Mouse (Mus musculus) forebrain, postnatal 0 days (tissue): Measurements from ENCODE around the gene Arid1b. TPM values are rescaled to one million over a fixed set of nuclear protein-coding genes. Genes with fewer than 3 reads are reported as not detected.

Experiments
- ATAC-seq: fragments of 200-750 bp; cut with Nextera tagmentation; 2 replicates; pipeline ENCODE4 v1.8.0; 2017; ENCODE audit warnings: mild to moderate bottlenecking, moderate library complexity
- DNase-seq: peaks from one replicate; pipeline ENCODE4 v3.0.0-alpha.2; 2015
- H3K27ac ChIP-seq: fragments of 300-500 bp; sonication (generic); 2 replicates; pipeline ENCODE4 v1.5.1; 2014; ENCODE audit warnings: low read depth, mild to moderate bottlenecking, antibody characterized with exemption, low read length, moderate library complexity, mixed read lengths
- H3K27me3 ChIP-seq: fragments of 300-500 bp; sonication (generic); 2 replicates; pipeline ENCODE4 v1.6.1; 2014; ENCODE audit warnings: mild to moderate bottlenecking, low read length, mixed read lengths; ENCODE audit not compliant: insufficient read depth
- H3K36me3 ChIP-seq: fragments of 300-500 bp; sonication (generic); 2 replicates; pipeline ENCODE4 v1.6.1; 2014; ENCODE audit warnings: mild to moderate bottlenecking, moderate library complexity; ENCODE audit not compliant: insufficient read depth
- H3K4me1 ChIP-seq: fragments of 300-500 bp; sonication (generic); 2 replicates; pipeline ENCODE4 v1.6.1; 2014; ENCODE audit warnings: antibody characterized with exemption; ENCODE audit not compliant: insufficient read depth
- H3K4me2 ChIP-seq: fragments of 300-500 bp; sonication (generic); 2 replicates; pipeline ENCODE4 v1.6.1; 2014; ENCODE audit warnings: low read depth, mild to moderate bottlenecking, moderate library complexity
- H3K4me3 ChIP-seq: fragments of 300-500 bp; sonication (generic); 2 replicates; pipeline ENCODE4 v1.5.1; 2014; ENCODE audit warnings: low read depth, low read length, mixed read lengths
- H3K9ac ChIP-seq: fragments of 300-500 bp; sonication (generic); 2 replicates; pipeline ENCODE4 v1.6.1; 2014; ENCODE audit warnings: mild to moderate bottlenecking
- H3K9me3 ChIP-seq: fragments of 300-500 bp; sonication (generic); 2 replicates; pipeline ENCODE4 v1.6.1; 2016; ENCODE audit warnings: low read length
- CTCF ChIP-seq: sonication (generic); IDR thresholded peaks from 2 replicates; pipeline ENCODE4 v1.5.1; 2016; ENCODE audit warnings: antibody characterized with exemption, control low read depth, low read depth
- WGBS: fragments of 180-500 bp; shearing (Covaris S2); extraction: QIAGEN DNeasy Blood & Tissue Kit; methylation state at CpG from one replicate; pipeline ENCODE4 v1.1.7; 2014; 5-methylcytosine and 5-hydroxymethylcytosine counted together
- polyA plus RNA-seq: library from polyadenylated mRNA; unstranded; fragments of >200 nt; fragmentation: Nextera tagmentation; extraction: Ambion mirVana; gene quantifications from 2 replicates; pipeline ENCODE4 v1.2.1, GENCODE M21; 2015
- total RNA-seq: library from RNA; depleted of rRNA; stranded (reverse); fragments of >200 nt; gene quantifications from 2 replicates; pipeline ENCODE4 v1.2.3, GENCODE M21; 2014

Gene Arid1b
- total and polyA plus RNA-seq, 2 experiments from 2014 or later: 10.5 to 51.6 TPM

GRCm38 (mm10) chr17:5284783-5285182, 290.7 kb downstream of the Arid1b start:
- no peaks in the 10 kb centered on the region for H3K27me3 ChIP-seq
- H3K27ac ChIP-seq: no peak overlapping the region
- peak; percentile 69 for DNase-seq
- 34% methylated on average over 10 of the region's 10 CpGs for WGBS
- H3K36me3 ChIP-seq: 0 out of 2 replicates have a peak, but pooled peaks cover 3% of the 10 kb centered on the region
- H3K4me1 ChIP-seq: peaks cover 16% of the 10 kb centered on the region
- no peak for TF ChIP-seq CTCF
- ATAC-seq: peak; percentile 54
- H3K4me2 ChIP-seq: no peak overlapping the region
- H3K9ac ChIP-seq: no peak overlapping the region
- H3K9me3 ChIP-seq: no peaks in the 10 kb centered on the region
- H3K4me3 ChIP-seq: no peak overlapping the region

DNA sequence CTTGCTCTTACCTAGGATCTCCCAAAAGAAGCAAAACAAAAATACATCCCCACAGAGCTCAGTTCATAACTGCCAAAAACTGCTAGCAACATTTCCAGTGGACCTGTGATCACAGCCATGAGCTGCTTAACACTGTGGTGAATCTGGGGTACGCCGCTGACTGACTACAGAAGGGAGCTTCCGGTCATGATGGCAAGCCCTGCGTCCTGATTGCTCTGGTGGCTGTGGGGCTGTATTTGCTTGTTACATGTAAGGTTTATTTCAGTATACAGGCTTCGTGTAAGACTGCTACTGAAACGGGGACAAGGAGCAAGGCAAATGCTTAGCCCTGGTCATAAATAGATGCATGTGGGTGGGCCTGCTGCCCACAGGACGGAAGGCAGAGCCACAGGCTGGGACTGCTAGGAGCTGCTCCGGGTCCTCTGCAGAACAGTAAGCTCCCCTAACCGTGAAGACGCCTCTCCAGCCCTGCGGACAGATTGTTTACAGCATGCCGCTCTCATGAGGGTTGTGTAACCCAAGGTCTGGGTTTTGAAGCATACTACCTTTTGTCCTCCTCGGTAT, 291.8 kb downstream of the Arid1b start:
- Histone ChIP-seq H3K9me3 (no peaks in the 10 kb centered on the region), H3K9ac (0 out of 2 replicates have a peak overlapping the region, but pooled peaks have one; percentile 19), H3K36me3 (peaks cover 2% of the 10 kb centered on the region), H3K4me1 (peaks cover 16% of the 10 kb centered on the region), H3K27me3 (no peaks in the 10 kb centered on the region), H3K4me3 (no peak overlapping the region), H3K4me2 (no peak overlapping the region), H3K27ac (peak overlapping the region; percentile 25)
- no peak for TF ChIP-seq CTCF
- WGBS: 34% methylated on average over 13 of the region's 13 CpGs
- no peak for DNase-seq
- peak; percentile 51 for ATAC-seq

DNA sequence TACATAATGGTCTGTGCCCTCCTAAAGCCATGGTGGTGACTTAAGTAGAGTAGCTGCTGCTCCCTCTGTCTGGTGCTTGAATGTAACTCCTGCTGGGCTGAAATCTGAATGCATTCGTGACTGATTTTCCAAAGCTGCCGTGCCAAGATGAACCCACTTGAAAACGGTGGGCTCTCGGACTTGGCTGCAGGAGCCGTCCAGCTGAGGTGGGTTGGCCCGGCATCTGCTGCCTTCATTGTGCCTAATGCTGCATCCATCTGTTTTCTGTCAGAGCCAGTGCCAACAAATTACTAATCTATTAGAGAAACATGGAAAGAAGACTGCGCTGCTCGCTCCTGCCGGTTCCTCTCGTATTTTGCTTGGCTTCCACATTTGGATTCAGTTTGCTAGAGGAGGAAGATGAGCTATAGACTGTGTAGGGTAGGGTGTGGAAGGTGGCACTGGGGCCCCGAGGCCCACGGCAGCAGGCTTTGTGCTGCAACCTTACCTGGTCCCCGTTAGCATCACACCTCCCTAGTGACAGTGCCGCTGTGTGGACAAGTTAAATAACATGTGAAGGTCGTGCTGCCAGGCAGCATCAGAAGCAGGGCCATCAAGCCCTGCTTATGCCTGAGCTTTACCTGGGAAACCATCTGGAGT, 292.6 kb downstream of the Arid1b start:
- Histone ChIP-seq H3K9ac (no peak overlapping the region), H3K4me1 (peaks cover 16% of the 10 kb centered on the region), H3K4me2 (0 out of 2 replicates have a peak overlapping the region, but pooled peaks have one; percentile 2), H3K4me3 (no peak overlapping the region), H3K27ac (peak overlapping the region; percentile 42), H3K36me3 (peaks cover 9% of the 10 kb centered on the region), H3K27me3 (no peaks in the 10 kb centered on the region), H3K9me3 (no peaks in the 10 kb centered on the region)
- DNase-seq (peak; percentile 79), ATAC-seq (peak; percentile 65)
- WGBS: 22% methylated on average over 15 of the region's 15 CpGs
- TF ChIP-seq CTCF: 0 out of 2 replicates have a peak, but pooled peaks have one; percentile 13

DNA sequence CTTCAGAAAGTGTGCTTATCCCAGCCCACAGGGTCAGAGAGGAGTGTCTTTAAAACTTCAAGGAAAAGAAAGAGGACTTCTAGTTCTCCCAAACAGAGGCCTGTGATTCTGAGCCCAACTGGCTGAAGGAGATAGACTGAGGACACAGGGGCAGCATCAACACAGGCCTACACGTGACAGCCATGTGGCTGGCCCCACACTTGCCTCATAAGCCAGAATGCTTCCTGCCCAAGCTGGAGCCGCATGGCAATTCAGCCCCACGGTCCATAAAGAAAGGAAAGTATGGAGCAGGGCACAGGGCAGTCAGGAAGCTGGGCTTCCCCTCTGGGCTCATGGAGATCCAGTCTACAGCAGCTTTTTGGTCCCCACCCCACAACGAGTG, 293.1 kb downstream of the Arid1b start:
- H3K36me3 ChIP-seq: peaks cover 9% of the 10 kb centered on the region
- H3K27me3 ChIP-seq: no peaks in the 10 kb centered on the region
- DNase-seq (no peak), ATAC-seq (no peak)
- WGBS: 30% methylated on average over 4 of the region's 4 CpGs
- H3K4me2 ChIP-seq: no peak overlapping the region
- H3K4me3 ChIP-seq: no peak overlapping the region
- peaks cover 16% of the 10 kb centered on the region for H3K4me1 ChIP-seq
- TF ChIP-seq CTCF: no peak
- peak overlapping the region; percentile 22; the same call in 1 of the 2 replicates for H3K9ac ChIP-seq
- peak overlapping the region; percentile 42; the same call in 1 of the 2 replicates for H3K27ac ChIP-seq
- no peaks in the 10 kb centered on the region for H3K9me3 ChIP-seq

DNA sequence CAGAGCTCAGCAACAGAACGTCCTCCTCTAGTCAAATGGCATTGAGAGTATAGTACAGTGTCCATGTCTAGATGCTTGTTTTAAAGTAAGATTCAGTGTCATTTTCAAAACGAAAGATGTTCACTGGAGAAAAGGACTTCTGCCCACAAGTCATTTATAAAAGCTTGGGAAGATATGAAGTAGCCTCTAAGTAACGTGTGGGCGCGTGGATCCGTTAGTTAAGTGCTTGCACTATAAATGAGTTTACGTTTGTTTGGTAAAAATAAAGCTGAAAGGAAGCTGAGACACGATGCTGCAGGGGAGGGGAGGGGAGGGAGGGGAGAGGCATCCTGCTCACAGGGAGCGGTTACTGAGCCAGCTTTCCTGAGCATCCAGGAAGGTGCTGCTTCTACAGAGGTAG, 293.5 kb downstream of the Arid1b start:
- peaks cover 16% of the 10 kb centered on the region for H3K4me1 ChIP-seq
- no peak for DNase-seq
- H3K9me3 ChIP-seq: no peaks in the 10 kb centered on the region
- no peak overlapping the region for H3K4me2 ChIP-seq
- no peak for ATAC-seq
- no peak for TF ChIP-seq CTCF
- H3K36me3 ChIP-seq: peaks cover 9% of the 10 kb centered on the region
- 56% methylated on average over 9 of the region's 9 CpGs for WGBS
- H3K27me3 ChIP-seq: no peaks in the 10 kb centered on the region
- 0 out of 2 replicates have a peak overlapping the region, but pooled peaks have one; percentile 29 for H3K27ac ChIP-seq
- H3K4me3 ChIP-seq: no peak overlapping the region
- H3K9ac ChIP-seq: peak overlapping the region; percentile 22; the same call in 1 of the 2 replicates

- no peak overlapping the region for H3K27ac ChIP-seq
- H3K9ac ChIP-seq: no peak overlapping the region
- 50% methylated on average over 9 of the region's 9 CpGs for WGBS
- no peaks in the 10 kb centered on the region for H3K9me3 ChIP-seq
- DNase-seq (no peak), ATAC-seq (no peak)
- no peak overlapping the region for H3K4me3 ChIP-seq
- H3K36me3 ChIP-seq: peaks cover 12% of the 10 kb centered on the region
- H3K27me3 ChIP-seq: no peaks in the 10 kb centered on the region
- TF ChIP-seq CTCF: no peak
- H3K4me1 ChIP-seq: peaks cover 10% of the 10 kb centered on the region
- H3K4me2 ChIP-seq: no peak overlapping the region
Measured at GRCm38 (mm10) chr17:5293653-5294584, 299.8 kb downstream of the Arid1b start.
